Mouse (Mus musculus): ENCODE data around the gene D630003M21Rik.
A peak's percentile ranks its signal among the peaks of the same experiment; 100 is the strongest.

The D630003M21Rik gene

GRCm38 (mm10) chr2:158138778-158139177, 90.2 kb downstream of the D630003M21Rik start:
- no peak for DNase-seq

GRCm38 (mm10) chr2:158137771-158138170, 91.3 kb downstream of the D630003M21Rik start:
- DNase-seq, result no peak

- peak in 1 of 2 experiments; percentile 62 for DNase-seq
Measured at GRCm38 (mm10) chr2:158136205-158136604, 92.8 kb downstream of the D630003M21Rik start.

GRCm38 (mm10) chr2:158133050-158133449, 96.0 kb downstream of the D630003M21Rik start:
- DNase-seq, result no peak

Measured in kidney, postnatal 4 days (tissue).